Mouse (Mus musculus) ES-Bruce4 (cell line): Measurements from ENCODE around the gene Gm49383.

Experiments
- EP300 ChIP-seq: IDR thresholded peaks from 2 replicates; pipeline ENCODE4 v1.6.1; 2011; ENCODE audit warnings: low read depth, low read length; ENCODE audit not compliant: insufficient read depth
- POLR2A ChIP-seq: IDR thresholded peaks from one replicate; pipeline ENCODE4 v1.8.1; 2011; ENCODE audit warnings: low read length; ENCODE audit not compliant: insufficient read depth

GRCm38 (mm10) chr12:69157107-69157506 is 39.8 kb downstream of the Gm49383 start:
- TF ChIP-seq POLR2A (no peak), EP300 (no peak)
